ENCODE assay signal across 7 mouse cellular contexts in the genomic region with DNA sequence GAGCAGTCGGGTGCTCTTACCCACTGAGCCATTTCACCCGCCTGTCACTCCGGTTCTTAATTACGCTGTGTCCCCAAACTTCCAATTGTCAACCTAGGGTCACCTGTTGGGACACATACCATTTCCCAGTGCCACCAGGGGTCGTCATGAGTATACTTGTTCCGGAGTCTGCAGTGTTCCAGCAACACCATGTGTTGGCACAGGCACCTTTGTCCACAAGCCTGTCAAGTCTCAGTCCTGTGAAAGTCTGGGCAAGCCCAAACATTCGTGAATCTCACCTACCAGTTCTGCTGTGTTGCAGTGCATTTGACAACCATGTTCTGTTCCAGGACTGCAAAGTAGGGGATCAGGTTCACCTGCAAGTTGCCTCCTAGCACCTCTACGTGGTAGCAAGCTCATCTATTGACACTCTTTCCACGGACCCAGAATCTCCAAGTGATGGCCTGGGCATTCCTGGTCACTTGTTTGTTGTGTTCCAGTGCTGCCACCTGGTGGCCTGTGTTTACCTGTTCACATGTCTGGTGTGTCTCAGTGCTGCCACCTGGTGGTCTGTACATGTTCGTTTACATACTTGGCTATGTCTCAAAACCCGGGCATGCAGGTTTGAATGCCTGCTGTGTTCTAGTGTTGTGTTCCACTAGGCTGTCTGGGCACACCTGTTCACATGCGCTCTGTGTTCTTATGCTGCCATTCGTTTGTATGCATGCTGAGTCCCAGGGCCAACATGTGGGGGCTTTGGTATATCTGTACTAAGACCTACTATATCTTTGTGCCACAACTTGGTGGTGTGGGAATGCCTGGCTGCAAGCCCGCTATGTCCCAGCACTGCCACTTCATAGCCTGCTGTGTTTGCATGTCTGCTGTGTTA. TPM values are rescaled to one million over a fixed set of nuclear protein-coding genes. Genes with fewer than 3 reads are reported as not detected.
DNase-seq lines count a peak whose midpoint lies in the region; ATAC-seq and TF ChIP-seq lines count a peak whose summit lies in the region.

No protein-coding gene starts in this region.

- 38% methylated on average over 14 of the region's 14 CpGs for WGBS in embryonic facial prominence, embryonic 10.5 days
- 36% methylated on average over 14 of the region's 14 CpGs for WGBS in intestine, postnatal 0 days
- WGBS in midbrain, embryonic 12.5 days: 40% methylated on average over 14 of the region's 14 CpGs
- 33% methylated on average over 14 of the region's 14 CpGs for WGBS in small intestine, adult 2 months

- H3K27me3 ChIP-seq in embryonic facial prominence, embryonic 10.5 days (replicated peaks; ENCODE audit: low read depth, poor library complexity, severe bottlenecking): no peaks in the 10 kb centered on the region
- no peaks in the 10 kb centered on the region for H3K27me3 ChIP-seq in intestine, postnatal 0 days (replicated peaks; ENCODE audit: control insufficient read depth, insufficient read depth, low read length)
- no peaks in the 10 kb centered on the region for H3K27me3 ChIP-seq in midbrain, embryonic 12.5 days
- H3K27me3 ChIP-seq in small intestine, adult 2 months (ENCODE audit: control insufficient read depth, insufficient read depth, low read length): no peaks in the 10 kb centered on the region

- H3K9ac ChIP-seq in intestine, postnatal 0 days (ENCODE audit: low read depth, low read length): no peak overlapping the region
- H3K9ac ChIP-seq in midbrain, embryonic 12.5 days (replicated peaks): no peak overlapping the region

- TF ChIP-seq POLR2A in small intestine, adult 2 months (IDR thresholded peaks at IDR 0.05; ENCODE audit: low read depth, low read length): no peak

- TF ChIP-seq CTCF in intestine, postnatal 0 days (IDR thresholded peaks at IDR 0.05; ENCODE audit: low read depth): peak; percentile 100
- peak; percentile 100; the same call in 1 of the 2 replicates for TF ChIP-seq CTCF in small intestine, adult 2 months (IDR thresholded peaks at IDR 0.05; ENCODE audit: extremely low read depth, insufficient read length, insufficient replicate concordance, low read depth, low read length)

- DNase-seq in adrenal gland, postnatal 10 days: peak; percentile 95
- DNase-seq in embryonic facial prominence, embryonic 10.5 days (ENCODE audit: low spot score): peak; percentile 97
- peak; percentile 87 to 92 for DNase-seq in left cerebral cortex, postnatal 36 days (ENCODE audit: low spot score in 2 of 2)

- no peaks in the 10 kb centered on the region for H3K36me3 ChIP-seq in embryonic facial prominence, embryonic 10.5 days (replicated peaks)
- H3K36me3 ChIP-seq in intestine, postnatal 0 days (ENCODE audit: control insufficient read depth, insufficient read depth): no peaks in the 10 kb centered on the region
- H3K36me3 ChIP-seq in midbrain, embryonic 12.5 days: no peaks in the 10 kb centered on the region
- no peaks in the 10 kb centered on the region for H3K36me3 ChIP-seq in small intestine, adult 2 months (ENCODE audit: control insufficient read depth, insufficient read depth, low read length)

- intact Hi-C loops in left cerebral cortex, postnatal 36 days (cut with DNase I): loop anchor here (2.0 to 10.0 kb wide), 4 partner anchors 131 to 754 kb away; no protein-coding TSS in a partner anchor

- no peak overlapping the region for H3K27ac ChIP-seq in embryonic facial prominence, embryonic 10.5 days (replicated peaks)
- no peak overlapping the region for H3K27ac ChIP-seq in intestine, postnatal 0 days (ENCODE audit: low read depth, low read length)
- no peak overlapping the region for H3K27ac ChIP-seq in midbrain, embryonic 12.5 days (replicated peaks)
- H3K27ac ChIP-seq in small intestine, adult 2 months (ENCODE audit: insufficient read depth, low read depth, low read length): no peak overlapping the region

- peak; percentile 97 for ATAC-seq in granulocyte monocyte progenitor cell, adult 5-6 weeks (replicated peaks; ENCODE audit: poor library complexity, severe bottlenecking)
- ATAC-seq in intestine, postnatal 0 days: peak; percentile 77
- peak; percentile 80 for ATAC-seq in midbrain, embryonic 12.5 days (ENCODE audit: low FRiP score, low read depth)

- no peak overlapping the region for H3K4me3 ChIP-seq in embryonic facial prominence, embryonic 10.5 days
- H3K4me3 ChIP-seq in intestine, postnatal 0 days (ENCODE audit: low read depth, low read length): no peak overlapping the region
- no peak overlapping the region for H3K4me3 ChIP-seq in midbrain, embryonic 12.5 days
- no peak overlapping the region for H3K4me3 ChIP-seq in small intestine, adult 2 months (ENCODE audit: low read depth, low read length)

- H3K4me1 ChIP-seq in embryonic facial prominence, embryonic 10.5 days: peaks cover 16% of the 10 kb centered on the region
- 0 out of 2 replicates have a peak, but pooled peaks cover 8% of the 10 kb centered on the region for H3K4me1 ChIP-seq in intestine, postnatal 0 days (replicated peaks; ENCODE audit: control insufficient read depth, insufficient read depth, low read length)
- peaks cover 6% of the 10 kb centered on the region; the same call in 1 of the 2 replicates for H3K4me1 ChIP-seq in midbrain, embryonic 12.5 days
- peaks cover 5% of the 10 kb centered on the region; the same call in 1 of the 2 replicates for H3K4me1 ChIP-seq in small intestine, adult 2 months (ENCODE audit: control insufficient read depth, insufficient read depth, insufficient read length, low read length)

- H3K4me2 ChIP-seq in intestine, postnatal 0 days (replicated peaks; ENCODE audit: low read depth): no peak overlapping the region
- no peak overlapping the region; the same call in 1 of the 2 replicates for H3K4me2 ChIP-seq in midbrain, embryonic 12.5 days (replicated peaks)

- H3K9me3 ChIP-seq in embryonic facial prominence, embryonic 10.5 days: no peaks in the 10 kb centered on the region
- H3K9me3 ChIP-seq in intestine, postnatal 0 days (ENCODE audit: control insufficient read depth): no peaks in the 10 kb centered on the region
- no peaks in the 10 kb centered on the region; the same call in 1 of the 2 replicates for H3K9me3 ChIP-seq in midbrain, embryonic 12.5 days

RNA-seq across cellular contexts. Expression of a gene that starts 19.0 kb away (rescaled TPM):
- total RNA-seq in adrenal gland, postnatal 10 days (2021): 10 to 100 TPM; 26.4 to 29.3 TPM
- 57.7 and 66.4 TPM in 2 replicates for polyA plus RNA-seq in embryonic facial prominence, embryonic 10.5 days (2016; fragmentation: Nextera tagmentation; extraction: Ambion mirVana)
- total RNA-seq in granulocyte monocyte progenitor cell, adult 5-6 weeks (2014; fragmentation: Nextera tagmentation): 11.1 and 14.9 TPM in 2 replicates
- total RNA-seq in granulocyte monocyte progenitor cell, adult 5-6 weeks (2017): 11.8 and 13.3 TPM in 2 replicates
- 19.8 and 20.0 TPM in 2 replicates for polyA plus RNA-seq in intestine, postnatal 0 days (2015; fragmentation: Nextera tagmentation; extraction: Ambion mirVana)
- total RNA-seq in left cerebral cortex, postnatal 36 days (2021): 100 to 1,000 TPM in 1 of 2 experiments, 10 to 100 TPM in 1; 82.7 to 117 TPM
- 111 and 129 TPM in 2 replicates for polyA plus RNA-seq in midbrain, embryonic 12.5 days (2016; fragmentation: Nextera tagmentation; extraction: Ambion mirVana)
- polyA plus RNA-seq in small intestine, adult 2 months (2012; rRNA removed): 3.1 and 9.0 TPM in 2 replicates
